Mouse (Mus musculus) CD8-positive naive resting alpha-beta T cell, adult 2 months (primary cell): ENCODE data around the gene 9130019O22Rik.
"Not testable (repeated sequence)": the region's sequence is repeated elsewhere in the genome, so short reads cannot be mapped to it uniquely, and the experiment has no call there.

Source experiments
- DNase-seq, 2 experiments: peaks; one replicate each; pipeline ENCODE4 v3.0.0; 2022; ENCODE audit warnings: low read depth in 2 of 2, low spot score in 2 of 2

9130019O22Rik gene

DNA sequence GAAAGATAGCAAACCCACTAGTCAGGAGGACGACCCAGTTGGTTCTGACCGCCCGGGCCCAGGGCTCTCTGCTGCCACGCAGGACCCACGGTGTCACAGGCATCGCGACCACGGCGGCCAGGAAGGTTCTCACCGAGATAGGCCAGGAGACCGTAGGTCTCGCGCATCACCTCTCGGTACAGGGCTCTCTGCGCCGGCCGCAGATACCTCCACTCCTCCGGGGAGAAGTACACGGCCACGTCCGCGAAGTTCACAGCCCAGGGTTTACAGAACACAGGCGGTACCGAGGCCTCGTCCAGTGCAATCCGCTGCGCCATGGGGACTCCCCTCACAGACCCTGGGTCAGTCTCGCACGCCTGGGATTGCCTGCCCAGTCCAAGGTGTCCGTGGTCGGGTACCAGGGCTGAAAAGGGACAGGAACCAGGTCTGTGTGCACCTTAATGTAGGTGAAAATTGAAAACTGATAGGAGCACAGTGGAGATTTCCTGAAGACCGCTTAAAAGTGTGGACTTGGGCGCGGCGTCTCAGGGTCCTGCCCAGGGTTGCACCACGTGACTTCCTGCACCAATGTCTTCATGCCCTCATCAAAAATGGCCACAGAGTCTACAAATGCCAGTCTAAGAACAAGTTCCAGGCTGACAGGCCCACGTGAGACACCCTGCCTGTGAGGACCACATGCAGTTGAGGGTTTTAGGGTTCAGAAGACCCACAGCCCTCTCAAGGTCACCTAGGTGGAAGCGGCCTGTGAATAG is at the start of gene 9130019O22Rik:
9130019O22Rik (minus strand) TSS at position 526 of the 752 bp plus-strand sequence.
- peak; percentile 75 to 79 for DNase-seq

- DNase-seq, result no peak
These were observed 48.2 kb upstream of the 9130019O22Rik start for GRCm38 (mm10) chr7:127435206-127435605.

GRCm38 (mm10) chr7:127426354-127426753 is 39.4 kb upstream of the 9130019O22Rik start:
- DNase-seq, result no peak

GRCm38 (mm10) chr7:127425911-127426310 is 38.9 kb upstream of the 9130019O22Rik start:
- DNase-seq, result no peak

- DNase-seq, result no peak
These were observed 38.3 kb upstream of the 9130019O22Rik start for GRCm38 (mm10) chr7:127425291-127425690.

GRCm38 (mm10) chr7:127422247-127422646 is 35.3 kb upstream of the 9130019O22Rik start:
- no peak for DNase-seq

DNA sequence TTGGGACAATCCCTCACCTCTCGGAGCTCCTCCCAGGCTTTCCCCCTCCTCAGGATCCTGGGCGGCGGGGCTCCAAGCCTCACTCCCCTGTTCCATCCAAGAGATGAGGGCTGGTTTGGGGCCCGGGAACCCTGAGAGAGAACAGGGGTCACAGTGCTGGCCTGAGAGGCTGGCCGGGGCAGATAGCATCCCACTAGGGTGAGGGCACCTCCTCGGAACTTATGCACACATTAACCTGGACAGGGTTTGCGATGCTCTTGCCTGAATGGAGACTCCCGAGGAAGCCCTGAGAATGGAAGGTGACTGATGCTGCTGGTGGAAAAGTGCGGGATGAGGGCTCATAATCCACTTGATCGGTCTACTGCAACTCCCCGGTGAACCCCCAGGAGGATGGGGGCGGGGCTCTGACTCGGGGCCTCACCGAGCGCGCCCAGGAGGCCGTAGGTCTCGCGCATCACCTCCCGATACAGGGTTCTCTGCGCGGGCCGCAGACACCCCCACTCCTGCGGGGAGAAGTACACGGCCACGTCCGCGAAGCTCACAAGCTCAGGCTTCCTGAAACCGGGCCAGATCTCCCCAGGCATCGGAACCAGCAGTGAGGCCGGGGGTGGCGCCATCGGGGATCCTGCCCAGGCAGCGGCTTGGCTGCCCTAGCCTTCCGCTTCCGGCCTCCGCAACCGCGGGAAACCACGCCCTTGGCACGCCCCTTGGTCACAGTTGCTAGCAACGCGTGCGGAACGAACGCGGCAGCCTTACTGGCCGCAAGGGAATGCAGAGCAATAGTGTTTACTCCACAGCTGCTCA is 34.6 kb upstream of the 9130019O22Rik start, which contains the start of gene Zfp688:
Zfp688 (minus strand) TSS at position 681 of the 804 bp plus-strand sequence.
- DNase-seq, result peak; percentile 95 to 98

GRCm38 (mm10) chr7:127411418-127411817 is 24.5 kb upstream of the 9130019O22Rik start:
- no peak for DNase-seq

DNA sequence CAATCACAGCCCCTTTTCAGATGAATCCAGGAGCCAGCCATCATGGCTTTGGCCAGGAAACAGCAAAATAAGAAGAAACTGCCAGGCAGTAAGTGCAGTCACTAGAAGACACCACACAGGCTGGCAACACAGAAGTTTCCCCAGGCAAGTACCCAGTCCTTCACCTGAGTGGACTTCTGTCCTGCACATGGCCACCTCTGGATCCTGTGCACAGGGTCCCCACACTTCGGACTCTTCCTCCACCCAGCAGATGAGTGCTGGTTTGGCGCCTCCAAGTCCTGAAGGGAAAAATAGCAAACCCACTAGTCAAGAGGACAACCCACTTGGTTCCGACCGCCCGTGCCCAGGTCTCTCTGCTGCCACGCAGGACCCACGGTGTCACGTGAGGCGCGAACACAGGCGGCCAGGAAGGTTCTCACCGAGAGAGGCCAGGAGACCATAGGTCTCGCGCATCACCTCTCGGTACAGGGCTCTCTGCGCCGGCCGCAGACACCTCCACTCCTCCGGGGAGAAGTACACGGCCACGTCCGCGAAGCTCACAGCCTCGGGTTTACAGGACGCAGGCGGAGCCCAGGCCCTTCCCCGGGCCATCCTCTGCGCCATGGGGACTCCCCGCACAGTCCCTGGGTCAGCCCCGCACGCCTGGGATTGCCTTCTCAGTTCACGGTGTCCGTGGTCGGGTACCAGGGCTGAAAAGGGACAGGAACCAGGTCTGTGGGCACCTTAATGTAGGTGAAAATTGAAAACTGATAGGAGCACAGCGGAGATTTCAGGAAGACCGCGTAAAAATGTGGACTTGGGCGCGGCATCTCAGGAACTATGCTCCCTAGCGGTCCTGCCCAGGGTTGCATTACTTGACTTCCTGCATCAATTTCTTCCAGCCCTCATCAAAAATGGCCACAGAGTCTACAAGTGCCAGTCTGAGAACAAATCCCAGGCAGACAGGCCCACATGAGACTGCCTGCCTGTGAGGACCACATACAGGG is 19.3 kb upstream of the 9130019O22Rik start, which contains the start of gene Zfp764:
Zfp764 (minus strand) TSS at position 821 of the 986 bp plus-strand sequence.
- DNase-seq, result peak; percentile 78 to 80

DNA sequence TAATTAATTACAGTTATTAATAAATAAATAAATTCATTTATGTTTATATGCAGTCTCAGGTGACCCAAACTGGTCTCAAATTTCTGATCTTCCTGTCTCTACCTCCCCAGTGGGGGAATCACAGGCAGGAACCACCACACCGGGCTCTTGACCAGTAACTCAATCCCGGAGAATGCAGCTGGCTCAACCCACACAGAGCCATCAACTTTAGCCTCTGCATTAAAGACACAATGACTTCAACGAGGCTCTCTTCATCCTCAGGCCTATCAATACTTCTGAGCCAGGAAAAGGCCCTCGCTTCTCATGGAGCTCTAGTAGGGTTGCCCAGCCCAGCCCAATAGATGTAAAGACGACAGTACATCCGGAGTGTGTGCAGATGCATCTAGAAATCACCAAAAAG is 17.1 kb upstream of the 9130019O22Rik start:
- DNase-seq, result not testable (repeated sequence)

DNA sequence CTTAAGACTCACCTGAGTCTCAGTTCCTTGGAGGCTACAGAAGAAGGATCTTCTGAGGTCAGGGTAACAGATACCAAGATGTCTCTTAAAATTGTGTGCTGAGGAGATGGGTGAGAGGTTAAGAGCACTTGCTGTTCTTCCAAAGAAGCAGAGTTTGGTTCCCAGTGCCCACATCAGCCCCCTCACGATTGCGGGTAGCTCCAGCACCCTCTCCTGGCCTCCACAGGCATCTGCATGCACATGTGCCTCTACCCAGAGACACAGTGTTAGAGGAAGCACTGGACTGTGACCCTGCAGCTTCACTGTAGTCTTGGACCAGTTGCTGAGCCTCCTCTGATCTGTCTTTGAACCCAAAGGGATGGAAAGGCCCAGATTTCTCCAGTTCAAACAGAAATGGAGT is 16.0 kb upstream of the 9130019O22Rik start:
- no peak for DNase-seq

- DNase-seq, result no peak
These were observed 13.4 kb upstream of the 9130019O22Rik start for GRCm38 (mm10) chr7:127400355-127400754.

DNA sequence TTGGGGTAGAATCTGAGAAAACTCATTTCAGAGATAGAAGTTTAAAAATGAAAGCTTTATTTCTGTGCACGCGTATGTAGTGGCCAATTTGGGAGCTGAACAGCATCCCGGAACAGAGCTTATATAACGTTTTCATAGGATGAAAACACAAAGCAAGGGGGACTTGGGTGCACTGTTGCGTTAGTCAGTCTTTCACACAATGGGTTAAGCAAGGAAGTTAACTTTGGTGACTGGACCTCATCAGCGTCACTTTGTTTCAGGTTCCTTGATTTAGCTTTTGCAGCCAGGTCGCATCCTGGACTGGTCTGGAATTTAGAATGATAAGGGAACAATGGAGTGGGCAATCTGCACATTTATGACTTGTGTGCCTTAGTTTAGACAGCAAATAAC is 7.0 kb upstream of the 9130019O22Rik start:
- DNase-seq, result no peak

DNA sequence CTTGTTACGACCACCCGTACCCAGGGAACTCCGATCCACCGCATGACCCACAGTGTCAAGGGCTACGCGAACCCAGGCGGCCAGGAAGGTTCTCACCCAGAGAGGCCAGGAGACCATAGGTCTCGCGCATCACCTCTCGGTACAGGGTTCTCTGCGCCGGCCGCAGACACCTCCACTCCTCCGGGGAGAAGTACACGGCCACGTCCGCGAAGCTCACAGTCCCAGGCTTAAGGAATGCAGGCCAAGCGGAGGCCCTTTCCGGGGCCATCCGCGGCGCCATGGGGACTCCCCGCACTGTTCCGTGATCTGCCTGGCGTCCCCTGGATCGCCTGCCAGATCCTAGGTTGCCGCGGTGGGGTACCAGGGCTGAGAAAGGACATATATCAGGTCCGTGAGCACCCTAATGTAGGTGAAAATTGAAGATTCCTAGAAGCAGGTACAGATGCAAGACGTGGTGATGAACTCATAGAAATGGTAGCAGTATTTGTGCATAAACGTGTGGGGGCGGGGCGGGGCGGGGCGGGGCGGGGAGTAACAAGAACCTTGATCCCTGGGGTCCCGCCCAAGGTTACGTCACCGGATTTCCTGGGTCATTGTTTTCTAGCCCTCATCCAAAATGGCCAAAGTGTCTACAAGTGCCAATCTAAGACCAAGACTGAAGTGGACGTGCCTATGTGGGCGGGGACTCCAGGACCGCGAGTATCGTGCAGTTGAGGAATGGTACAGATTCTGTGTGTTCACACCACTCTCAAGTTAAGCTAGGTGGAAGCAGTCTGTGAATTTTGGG is 6.4 kb upstream of the 9130019O22Rik start, which contains the start of gene E430018J23Rik:
E430018J23Rik (minus strand) TSS at position 473 of the 787 bp plus-strand sequence.
- DNase-seq, result peak; percentile 83 to 90

GRCm38 (mm10) chr7:127392251-127392824 is 5.4 kb upstream of the 9130019O22Rik start:
- DNase-seq, result no peak

DNA sequence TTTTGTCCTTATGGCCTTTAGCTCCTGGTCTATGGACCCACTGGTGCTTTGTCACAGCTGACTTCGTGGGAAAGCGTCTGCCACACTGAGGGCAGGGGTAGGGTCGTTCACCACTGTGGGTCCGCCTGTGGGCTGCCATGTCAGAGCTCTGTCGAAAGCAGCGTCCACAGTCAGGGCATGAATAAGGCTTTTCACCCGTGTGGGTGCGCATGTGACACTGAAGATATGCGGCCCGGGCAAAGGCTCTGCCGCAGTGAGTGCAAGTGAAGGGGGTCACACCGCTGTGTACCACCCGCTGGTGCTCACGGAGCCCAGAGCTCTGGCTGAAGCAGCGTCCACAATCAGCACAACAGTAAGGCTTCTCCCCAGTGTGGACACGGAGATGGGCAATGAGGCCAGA is 4.6 kb upstream of the 9130019O22Rik start:
- DNase-seq, result no peak

- no peak for DNase-seq
These were observed 3.3 kb upstream of the 9130019O22Rik start for GRCm38 (mm10) chr7:127390306-127390705.

DNA sequence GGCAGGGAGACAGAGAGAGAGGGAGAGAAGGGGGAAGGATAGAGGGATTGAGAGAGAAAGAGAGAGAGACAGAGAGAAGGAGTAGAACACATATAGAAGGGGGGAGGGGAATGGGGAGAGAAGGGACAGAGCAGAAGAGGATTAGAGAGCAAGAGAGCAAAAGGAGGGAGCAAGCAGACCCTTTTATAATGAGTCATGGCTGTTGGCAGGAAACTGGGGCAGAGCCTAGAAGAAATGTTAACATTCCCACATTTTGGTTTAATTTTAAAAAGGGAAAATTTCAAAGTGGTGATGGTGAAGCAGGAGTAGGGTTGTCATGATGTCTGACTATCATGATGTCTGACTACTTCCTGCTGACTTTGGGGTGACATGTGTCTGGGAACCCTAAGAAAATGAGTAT is 1.2 kb upstream of the 9130019O22Rik start:
- DNase-seq, result not testable (repeated sequence)

GRCm38 (mm10) chr7:127385560-127385959 is 1.4 kb downstream of the 9130019O22Rik start:
- not testable (repeated sequence) for DNase-seq
